Mouse (Mus musculus) yolk sac, embryonic 10.5 days (tissue): ENCODE data around the gene Abhd16a.
A peak's percentile ranks its signal among the peaks of the same experiment; 100 is the strongest.

Source experiments
- DNase-seq: peaks from one replicate; pipeline ENCODE4 v3.0.0-alpha.2; 2017; ENCODE audit warnings: low spot score

Abhd16a gene

DNA sequence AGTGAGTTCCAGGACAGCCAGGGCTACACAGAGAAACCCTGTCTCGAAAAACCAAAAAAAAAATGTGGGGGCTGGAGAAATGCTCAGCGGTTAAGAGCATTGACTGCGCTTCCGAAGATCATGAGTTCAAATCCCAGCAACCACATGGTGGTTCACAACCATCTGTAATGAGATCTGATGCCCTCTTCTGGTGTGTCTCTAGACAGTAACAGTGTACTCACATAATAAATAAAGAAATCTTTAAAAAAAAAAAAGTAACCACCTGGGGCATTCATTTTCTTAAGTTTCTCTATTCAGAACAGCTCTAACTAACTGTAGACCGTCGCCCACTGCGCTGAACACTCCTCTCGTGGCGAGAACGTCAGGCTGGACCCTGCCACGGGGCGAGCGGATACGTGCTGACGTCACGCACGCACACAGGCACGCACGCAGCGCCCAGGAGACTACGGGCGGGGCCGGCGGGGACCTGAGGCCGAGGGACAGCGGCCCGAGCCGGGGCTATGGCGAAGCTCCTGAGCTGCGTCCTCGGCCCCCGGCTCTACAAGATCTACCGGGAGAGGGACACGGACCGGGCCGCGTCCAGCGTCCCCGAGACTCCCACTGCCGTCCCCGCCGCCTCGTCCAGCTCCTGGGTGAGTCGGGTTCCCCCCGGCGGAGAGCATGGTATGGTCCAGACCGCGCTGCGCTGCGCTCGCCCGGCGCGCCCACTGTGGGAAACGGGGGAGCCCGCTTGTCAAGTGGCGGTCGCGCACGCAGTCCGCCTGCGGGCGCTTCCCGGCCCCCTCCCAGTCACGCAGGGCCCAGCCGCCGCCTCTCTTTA lies at the start of gene Abhd16a:
Gene Abhd16a, plus strand, starts transcription at position 439 of the 820 bp plus-strand sequence.
- peak; percentile 91 for DNase-seq

DNA sequence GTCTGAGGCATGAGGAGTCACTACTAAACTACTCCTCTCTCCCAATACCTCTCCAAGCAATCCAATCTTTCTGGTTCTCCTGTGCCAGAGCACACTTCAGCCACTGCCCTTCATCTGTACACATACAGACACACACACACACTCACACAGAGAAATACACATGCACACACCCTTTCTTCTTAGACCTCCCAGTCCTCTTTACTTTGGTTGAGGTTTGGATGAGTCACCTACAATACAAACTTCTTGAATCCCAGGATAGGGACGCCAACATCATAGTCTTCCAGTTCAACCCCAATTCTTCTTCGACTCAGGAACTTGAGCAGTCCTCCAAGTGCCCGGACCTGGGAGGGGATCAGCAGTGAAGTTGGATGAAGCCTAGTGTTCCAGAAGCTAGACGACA lies 45.3 kb upstream of the Abhd16a start:
- no peak for DNase-seq

DNA sequence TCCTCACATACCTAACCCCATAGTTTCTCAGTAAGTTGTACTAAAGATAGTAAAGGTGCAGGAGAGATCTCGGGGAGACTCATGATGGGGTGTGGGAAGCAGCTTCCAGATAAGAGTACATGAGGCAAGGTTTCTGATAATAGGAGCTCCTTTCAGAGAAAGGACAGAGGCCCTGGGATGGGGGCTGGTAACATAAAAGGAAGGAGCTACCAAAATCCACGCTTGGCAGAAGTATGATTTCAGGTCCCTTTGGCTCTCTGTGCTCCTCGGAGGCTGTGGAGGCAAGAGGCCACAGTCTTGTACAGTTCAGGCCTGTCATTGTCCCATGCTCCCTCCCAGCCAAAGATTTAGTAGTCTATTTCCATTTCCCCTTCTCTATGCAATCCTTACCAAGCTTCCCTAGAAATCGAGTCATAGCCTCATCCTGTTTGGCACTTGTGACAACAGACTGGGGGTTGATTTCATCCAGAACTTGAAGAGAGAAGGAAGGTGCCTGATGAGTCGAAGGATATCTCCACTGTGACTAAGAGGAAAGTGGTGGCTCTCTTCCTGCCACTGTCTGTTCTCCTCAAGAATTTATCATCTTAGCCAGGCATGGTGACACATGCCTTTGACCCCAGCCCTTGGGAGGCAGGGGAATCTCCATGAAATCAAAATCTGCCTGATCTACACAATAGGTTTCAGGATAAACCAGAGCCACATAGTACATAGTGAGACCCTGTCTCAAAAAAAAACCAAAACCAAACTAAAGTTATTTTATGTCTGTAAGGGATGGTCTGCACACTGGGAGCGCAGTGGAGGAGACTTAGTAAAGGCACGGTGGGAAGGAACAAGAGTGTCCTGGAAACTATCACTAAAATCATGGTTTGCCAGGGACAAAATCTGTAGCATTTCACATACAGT lies 43.9 kb upstream of the Abhd16a start:
- DNase-seq: no peak

DNA sequence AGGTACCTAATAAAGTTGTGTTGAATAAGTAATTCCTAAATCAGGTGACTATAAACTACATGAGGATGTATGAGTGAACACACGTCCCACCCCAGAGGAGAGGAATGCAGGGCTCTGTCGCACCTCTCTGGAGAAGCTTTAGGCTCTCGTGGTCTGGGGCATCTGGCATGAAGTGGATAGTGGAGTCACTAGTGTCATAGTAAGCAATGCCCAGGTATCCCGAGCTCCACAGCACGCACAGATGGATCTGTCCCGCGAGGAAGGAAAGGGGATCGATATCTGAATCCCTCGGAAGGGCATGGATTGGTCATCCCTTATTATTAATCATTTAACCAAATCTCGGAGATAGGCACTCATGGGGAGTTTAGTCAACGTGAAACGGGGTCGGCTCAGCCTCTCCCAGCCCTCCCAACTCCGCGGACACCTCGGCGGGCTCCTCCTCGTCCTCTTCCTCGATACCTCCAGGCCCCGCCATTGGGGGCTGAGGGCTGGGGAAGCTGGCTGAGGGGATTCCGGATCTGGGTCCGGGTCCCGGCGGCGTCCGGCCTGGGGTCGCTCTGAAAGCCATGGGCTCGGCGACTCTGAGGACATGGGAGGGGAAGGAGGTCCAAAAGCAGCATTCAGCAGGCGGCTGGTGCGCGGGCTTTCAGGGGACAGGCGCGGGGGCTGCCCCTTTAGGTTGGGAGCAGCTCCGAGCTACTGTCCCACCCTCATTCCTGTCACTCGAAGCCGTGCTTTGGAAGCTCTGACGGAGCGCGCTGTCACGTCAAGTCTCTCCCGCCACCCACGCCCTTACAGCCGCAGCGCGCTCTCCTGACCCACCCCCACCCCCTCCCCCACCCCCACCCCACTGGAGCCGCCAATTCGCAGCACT lies 43.0 kb upstream of the Abhd16a start:
- DNase-seq: peak; percentile 31

DNA sequence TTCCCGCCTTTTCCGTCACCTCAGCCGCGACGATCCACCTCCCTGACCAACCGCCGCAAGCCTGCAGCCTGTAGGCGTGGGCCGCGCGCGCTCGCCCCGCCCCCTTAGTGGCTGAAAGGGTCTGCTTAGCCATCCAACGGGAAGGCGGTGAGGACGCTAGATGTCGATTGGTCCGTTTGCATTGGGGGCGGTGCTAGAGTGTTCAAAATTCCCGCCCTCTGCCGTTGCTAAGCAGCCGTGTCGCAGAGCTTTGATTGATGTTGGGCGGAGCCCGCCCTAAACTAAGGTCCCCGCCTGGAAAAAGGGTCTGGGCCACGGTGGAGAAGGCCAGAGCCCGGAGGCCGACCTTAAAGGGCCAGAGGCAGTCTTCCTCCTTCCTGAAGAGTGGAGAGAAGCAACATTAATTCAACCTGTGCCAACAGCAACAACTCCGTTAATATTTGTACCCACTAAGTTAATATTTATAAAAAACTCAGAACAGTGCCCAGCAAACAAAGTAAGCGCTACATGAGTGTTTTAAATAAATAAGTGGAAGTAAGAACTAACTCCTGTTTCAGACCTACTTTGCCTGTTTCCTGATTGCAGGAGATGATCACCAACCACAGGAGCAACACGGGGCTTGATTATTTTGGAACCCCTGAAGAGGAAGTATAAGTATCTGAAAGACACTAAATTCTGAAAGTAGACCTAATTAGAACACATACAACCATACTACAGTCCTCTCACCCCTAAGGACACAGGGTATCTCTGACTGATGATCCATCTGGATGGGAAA lies 42.2 kb upstream of the Abhd16a start, which contains the start of gene Msh5:
Gene Msh5, minus strand, starts transcription at position 65 of the 775 bp plus-strand sequence.
- peak; percentile 100 for DNase-seq

DNA sequence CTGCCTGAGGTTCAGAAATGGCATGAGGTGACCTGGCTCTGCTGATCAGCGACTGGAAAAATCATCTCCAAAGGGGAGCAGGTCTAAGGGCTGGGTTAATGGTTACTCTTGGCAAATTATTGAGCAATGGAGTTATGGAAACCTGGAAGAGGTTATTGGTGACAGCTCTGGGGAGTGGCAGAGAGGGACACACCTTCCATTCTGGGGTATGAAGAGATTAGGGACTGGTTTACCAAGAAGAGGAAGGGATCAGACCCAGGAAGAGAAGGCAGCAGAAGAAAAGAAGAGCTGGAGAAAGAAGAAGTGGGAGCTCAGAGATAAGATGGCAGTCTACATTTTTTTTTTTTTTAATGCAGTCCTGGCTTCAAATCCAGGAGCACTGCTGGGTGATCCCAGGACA lies 41.4 kb upstream of the Abhd16a start:
- DNase-seq: peak; percentile 82

DNA sequence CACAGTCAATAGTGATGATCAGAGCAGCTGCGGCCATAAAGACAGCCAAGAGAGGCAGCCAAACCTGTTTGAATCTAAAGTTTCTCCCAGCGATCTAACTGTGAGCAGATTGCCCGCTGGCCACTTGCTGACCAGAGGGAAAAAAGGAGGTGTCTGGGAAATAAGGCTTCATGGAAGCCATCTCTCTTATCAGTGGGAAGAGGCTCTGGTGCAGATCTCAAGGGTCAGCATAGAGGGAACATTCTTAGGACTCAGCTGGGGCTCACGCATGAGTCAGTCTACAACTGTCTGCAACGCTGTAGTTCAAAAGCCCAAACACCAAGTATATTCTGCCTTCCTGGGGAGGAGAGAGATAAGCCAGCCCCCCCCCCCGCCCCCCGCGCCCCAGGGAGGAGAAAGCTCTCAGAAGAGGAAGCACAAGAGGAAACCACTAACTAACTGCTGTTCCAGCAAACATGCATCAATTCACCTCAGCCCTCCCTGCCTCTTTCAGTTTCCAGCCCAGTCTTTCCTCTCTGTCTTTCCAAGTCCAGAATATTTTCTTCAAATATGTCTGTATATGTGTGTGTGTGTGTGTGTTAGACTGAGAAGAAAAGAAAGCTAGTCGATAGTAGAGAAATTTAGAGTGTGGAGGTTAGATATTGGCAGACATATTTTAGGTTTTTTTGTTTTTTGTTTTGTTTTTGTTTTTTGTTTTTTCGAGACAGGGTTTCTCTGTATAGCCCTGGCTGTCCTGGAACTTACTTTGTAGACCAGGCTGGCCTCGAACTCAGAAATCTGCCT lies 40.7 kb upstream of the Abhd16a start:
- DNase-seq: peak; percentile 86

DNA sequence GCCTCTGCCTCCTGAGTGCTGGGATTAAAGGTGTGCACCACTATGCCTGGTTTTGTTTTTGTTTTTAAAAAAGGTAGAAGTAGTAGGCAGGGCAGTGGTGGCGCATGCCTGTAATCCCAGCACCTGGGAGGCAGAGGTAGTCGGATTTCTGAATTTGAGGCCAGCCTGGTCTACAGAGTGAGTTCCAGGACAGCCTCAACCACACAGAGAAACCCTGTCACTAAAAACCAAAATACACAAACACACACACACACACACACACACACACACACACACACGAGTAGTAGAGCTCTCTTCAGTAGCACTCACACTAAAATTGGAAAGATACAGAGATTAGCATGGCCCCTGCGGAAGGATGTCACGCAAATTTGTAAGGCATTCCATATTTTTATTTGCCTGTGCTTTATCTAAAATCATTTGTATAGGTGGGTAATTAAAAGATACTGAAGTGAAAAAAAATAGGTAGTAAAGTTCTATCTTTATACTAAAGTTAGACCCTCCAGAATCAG lies 40.1 kb upstream of the Abhd16a start:
- DNase-seq: no peak

DNA sequence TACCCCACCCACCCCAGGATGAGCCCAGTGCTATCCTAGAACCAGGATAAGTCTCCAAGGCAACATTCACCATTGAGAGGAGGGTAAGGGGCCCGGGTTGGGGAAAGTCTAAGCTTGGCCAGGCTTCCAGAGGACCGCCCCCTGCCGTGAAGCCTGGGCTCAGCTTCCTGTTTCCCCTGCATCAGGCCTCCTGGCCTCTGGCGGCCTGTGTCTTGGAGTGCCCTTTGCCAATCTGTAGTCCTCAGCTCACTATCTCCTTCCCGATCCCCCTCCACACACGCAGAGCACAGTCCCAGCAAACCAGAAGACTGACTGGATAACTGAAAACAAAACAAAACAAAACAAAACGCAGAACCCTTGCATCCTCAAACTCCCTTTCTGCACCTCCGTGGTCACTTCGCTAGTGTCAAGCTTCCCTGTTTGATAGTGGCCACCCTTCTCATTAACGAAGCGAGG lies 39.5 kb upstream of the Abhd16a start, which contains the start of gene Clic1:
Gene Clic1, plus strand, starts transcription at position 406 of the 456 bp plus-strand sequence.
- DNase-seq: peak; percentile 81

DNA sequence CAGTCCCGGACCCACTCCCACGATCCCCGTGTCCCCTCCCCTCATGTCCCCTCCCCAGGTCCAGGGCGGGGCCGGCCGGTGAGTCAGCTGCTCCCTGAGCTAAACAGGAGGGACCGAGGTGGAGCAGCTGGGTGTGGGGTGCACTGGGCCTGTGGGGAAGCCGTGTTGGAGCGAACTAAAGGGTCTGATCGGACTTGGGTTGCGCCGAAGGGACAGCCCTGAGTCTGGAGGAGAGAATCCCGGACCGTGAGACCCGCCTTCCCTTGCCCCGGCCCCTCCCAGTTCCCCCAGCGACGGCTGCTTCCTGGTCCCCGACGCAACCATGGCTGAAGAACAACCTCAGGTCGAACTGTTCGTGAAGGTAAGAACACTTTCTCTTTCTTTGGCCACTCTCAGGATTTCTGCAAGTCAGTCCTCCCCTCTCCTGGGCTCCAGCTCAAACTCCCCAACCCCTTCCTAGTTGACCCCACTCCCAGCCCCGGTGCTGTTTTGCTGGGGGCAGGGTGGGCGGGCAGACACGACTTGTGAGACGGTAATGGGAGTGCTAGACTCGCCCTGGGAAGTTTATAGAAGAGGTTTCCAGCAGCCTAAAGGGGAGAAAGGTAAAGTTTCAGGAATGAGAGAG lies 38.8 kb upstream of the Abhd16a start:
- DNase-seq: peak; percentile 85

DNA sequence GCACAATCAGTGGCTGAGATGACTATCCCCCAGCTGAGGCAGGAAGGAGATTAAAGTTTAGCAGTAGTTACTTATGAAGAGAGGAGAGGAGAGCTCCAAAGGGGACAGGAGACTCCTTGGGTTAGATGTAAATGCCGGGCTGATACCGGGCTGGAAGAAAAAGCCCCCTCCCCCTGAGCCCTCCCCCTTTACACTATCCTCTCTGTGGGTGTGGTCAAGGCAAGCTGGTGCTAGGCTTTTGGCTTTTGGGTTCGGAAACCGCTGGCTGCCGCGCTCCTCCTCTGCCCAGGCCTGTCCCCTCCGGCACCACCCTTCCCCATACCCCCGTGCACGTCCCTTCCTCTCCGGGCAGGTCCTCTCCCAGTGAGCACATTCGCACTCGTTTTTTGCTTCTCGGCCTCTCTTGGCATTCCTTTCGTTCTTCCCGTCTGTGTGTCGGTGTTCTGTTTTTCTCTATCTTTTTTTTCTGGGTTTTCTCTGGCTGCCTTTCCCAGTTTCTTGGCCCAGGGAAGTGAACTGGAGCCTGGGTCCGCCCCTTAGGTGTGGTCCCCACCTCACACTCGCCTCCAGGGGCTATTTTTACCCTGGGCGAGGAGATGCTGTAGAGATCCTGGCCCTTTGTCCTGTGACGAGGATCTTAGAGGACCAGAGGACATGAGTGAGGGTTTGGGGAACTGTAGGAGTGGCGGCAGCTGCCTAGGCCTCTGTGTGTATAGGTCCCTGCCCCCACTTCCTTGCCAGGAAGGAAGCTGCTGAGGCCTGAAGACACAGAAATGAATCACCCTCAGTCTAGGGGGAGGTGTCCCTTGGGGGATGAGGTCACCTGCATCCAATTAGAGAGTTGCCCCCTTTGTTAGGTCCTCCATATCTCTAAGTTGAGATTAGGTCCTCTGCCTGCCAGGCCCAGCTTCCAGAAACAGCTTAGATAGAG lies 37.6 kb upstream of the Abhd16a start:
- peak; percentile 85 for DNase-seq

DNA sequence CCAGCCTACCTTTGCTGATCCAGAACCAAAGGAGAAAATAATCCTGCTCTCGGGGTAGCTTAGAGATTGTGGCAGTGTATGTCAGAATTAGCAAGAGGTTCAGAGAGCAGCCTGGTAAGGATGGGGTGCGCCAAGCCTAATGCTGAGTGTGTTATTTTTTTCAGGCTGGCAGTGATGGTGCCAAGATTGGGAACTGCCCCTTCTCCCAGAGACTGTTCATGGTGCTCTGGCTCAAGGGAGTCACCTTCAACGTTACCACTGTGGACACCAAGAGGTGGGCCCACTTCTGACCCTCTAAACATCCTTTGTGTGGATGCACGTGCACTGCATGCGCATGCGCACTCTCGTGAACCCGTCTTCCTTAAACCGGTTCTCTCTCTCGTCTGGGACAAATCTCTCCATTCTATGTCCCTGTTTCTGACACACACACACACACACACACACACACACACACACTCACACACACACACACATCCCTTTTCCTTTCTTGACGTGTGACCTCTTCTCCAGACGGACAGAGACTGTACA lies 36.7 kb upstream of the Abhd16a start:
- no peak for DNase-seq

DNA sequence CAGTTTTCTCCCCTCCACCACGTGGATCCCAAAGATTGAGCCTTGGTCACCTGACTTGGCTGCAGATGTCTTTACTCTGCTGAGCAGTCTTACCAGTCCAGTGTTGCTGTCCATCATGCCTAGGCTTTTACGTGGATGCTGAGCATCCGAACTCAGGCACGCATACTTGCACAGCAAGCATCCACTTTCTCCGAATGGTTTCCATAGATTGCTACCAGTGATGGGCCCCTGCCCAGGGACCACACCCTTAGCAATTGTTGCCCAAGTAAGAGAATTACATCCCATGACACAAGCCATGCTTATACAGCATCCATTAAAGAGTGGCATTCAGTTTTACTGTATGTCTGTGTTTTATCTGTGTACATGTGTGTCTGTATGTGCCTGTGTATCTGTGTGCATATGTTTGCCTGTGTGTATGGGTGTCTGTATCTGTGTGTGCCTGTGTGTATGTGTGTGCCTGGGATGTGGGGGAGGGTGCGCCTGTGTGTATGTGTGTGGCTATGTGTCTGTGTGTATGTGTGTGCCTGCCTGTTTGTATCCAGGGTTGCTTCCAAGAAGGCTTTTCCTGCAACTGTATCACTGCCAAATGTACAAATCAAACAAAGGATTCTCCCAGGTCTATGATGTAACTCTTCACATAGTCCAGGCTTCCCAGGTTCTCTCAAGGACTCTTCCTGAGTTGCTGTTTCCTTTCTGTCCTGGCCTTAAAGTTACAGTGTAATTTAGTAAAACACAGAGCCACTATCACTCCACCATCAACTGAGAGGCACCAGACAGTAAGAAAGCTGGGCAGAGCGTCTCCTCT lies 33.2 kb upstream of the Abhd16a start:
- DNase-seq: no peak

DNA sequence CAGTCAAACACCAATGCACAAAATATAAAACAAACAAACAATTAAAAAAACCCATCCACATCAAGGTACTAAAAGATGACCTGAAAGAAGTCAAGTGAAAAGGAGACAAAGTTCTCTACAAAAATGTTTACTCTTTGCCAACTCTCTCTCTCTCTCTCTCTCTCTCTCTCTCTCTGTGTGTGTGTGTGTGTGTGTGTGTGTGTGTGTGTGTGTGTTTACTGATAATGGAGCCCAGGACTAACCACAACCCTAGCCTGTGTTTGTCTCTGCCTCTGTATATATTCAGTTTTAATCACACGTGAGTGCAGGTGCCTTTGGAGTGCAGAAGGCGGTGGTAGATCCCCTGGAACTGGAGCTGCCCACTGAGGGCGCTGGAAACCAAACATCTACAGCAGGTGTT lies 32.0 kb upstream of the Abhd16a start:
- no peak for DNase-seq

DNA sequence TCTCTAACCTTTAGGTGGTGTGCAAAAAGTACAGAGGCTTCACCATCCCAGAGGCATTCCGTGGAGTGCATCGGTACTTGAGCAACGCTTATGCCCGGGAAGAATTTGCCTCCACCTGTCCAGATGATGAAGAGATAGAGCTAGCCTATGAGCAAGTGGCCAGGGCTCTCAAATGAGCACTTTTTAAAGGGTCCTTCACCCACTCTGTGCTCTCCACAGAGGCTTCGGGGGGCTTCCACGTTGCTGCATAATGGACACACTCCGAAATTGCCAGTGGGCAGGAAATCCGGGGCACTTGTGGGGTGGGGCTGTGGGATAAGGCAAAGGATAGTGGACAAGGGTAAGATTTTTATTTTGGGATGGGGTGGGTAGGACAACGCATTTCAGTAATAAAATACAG lies 30.7 kb upstream of the Abhd16a start:
- no peak for DNase-seq

DNA sequence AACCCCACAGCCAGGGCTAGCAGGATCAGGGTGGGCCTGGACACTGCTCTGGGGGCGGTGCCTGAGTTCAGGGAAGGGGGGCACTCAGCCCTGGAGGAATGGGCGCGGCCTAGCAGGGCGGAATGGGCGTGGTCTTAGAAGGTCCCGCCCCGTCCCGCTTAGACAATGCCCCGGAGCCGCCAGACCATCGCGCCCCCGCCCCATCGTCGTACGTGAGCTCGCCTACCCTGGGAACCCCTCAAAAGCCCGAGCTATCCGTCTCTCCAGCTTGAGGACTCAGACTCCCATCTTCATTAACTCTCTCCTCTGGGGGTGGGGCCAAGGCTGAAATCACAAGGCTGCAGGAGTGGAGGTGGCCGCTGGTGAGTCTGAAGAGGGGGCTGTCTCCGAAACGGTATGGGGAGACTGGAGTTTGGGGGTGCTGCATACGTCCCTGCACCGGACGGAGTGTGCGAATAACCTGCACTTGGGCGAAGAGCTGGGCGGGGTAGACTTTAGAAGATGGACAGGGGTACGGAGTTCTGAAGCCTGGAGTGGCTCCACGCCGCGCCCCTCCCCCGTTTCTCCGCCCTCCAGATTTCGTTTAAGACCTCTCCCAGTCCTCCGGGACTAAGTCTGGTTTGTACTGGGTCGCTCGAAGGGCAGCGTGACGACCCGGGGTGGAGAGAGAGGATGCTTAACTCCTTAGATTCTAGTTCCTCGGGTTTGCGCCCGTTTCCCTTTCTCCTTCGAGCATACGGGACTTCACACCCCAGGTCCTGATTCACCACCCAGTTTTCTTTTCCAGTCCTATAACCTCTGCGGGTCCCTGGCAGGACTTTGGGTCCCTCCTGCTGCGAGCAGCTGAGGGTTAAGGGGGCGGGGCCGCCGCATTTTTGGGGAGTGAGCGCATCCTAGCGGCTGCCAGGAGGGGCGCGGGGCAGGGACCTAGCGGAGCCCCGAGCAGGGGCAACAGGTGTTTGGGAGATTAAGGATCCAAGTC lies 29.9 kb upstream of the Abhd16a start, which contains the start of gene Ddah2:
Gene Ddah2, plus strand, starts transcription at position 125 of the 982 bp plus-strand sequence.
- peak; percentile 90 for DNase-seq
